Mouse (Mus musculus): Measurements from ENCODE around the gene Ccdc82. TPM values are rescaled to one million over a fixed set of nuclear protein-coding genes. Genes with fewer than 3 reads are reported as not detected.

The Ccdc82 gene
- polyA plus RNA-seq, 1 experiment, result 1.7 TPM

DNA sequence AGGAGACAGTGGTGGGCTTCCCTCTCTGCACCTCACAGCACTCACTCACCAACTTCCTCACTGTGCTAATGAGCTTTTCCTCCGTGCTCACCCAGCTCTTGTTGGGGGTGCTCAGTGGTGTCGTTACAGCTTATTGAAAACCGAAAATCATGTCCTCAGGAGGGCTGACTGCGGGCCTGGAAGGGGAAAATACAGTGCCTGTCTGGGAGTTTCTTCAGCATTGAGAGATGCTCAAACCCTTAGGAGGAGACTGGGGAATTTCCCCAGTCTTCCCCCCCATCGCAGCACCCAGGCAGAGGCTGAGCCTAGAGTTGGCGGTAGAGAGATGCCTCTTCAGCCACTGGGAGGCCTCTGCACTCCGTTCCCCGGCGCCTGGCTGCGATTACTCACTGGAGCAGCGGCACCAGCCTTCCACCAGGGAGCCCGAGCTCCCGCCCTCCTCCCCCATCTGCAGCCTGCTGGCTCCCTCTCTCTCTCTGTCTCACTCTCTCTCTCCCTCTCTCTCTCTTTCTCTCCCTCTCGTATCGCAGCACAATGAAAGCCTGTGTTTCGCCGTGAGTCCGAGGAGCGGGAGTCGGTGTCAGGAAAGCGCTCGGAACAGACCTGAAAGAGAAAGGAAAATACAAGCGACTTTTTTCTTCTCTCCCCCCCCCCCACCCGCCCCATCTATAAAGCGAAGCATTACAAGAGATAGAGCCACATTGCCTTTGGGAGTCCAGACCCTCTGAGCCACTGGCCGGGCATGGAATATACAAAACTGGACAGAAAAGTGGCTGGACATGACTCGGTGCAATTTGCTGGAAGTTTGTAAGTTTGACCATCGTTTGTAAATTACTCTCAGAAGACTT lies 49.7 kb downstream of the Ccdc82 start:
- no peak for TF ChIP-seq GATA1 (IDR thresholded peaks at IDR 0.05; ENCODE audit: low read length)

DNA sequence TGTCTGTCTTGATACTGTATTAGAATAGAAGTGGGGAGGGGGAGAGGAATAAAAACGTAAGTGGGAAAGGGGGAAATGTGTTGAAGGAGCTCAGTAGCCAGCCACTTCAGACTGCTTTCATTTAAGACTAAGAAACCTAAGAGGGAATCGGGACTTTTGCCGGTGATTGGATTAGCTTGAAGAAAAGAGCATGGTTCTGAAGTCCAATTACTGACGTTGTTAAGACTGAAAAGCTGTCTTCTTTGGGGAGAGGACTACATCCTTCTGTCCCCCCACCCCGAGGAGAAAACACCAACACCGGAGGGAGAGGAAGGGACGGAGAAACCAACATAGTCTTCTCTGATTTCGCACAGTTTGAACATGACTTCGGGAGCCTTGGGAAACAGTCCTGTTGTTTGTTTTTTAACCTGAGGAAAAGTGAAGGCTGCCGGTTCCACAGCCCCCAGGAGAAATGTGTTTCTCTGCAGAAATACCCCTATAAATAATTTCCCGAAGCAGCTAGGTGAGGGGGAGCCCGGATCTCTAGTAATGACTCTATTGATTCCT lies 50.4 kb downstream of the Ccdc82 start:
- no peak for TF ChIP-seq GATA1 (IDR thresholded peaks at IDR 0.05; ENCODE audit: low read length)

GRCm38 (mm10) chr9:13297668-13298512 lies 51.1 kb downstream of the Ccdc82 start, which contains the start of gene Maml2:
Gene Maml2, plus strand, starts transcription at chr9:13297957.
- no peak for TF ChIP-seq GATA1 (IDR thresholded peaks at IDR 0.05; ENCODE audit: low read length)

GRCm38 (mm10) chr9:13298513-13298878 lies 51.7 kb downstream of the Ccdc82 start:
- TF ChIP-seq GATA1 (IDR thresholded peaks at IDR 0.05; ENCODE audit: low read length), result no peak

- no peak for TF ChIP-seq GATA1 (IDR thresholded peaks at IDR 0.05; ENCODE audit: low read length)
Observed at GRCm38 (mm10) chr9:13299190-13299589, 52.4 kb downstream of the Ccdc82 start.

DNA sequence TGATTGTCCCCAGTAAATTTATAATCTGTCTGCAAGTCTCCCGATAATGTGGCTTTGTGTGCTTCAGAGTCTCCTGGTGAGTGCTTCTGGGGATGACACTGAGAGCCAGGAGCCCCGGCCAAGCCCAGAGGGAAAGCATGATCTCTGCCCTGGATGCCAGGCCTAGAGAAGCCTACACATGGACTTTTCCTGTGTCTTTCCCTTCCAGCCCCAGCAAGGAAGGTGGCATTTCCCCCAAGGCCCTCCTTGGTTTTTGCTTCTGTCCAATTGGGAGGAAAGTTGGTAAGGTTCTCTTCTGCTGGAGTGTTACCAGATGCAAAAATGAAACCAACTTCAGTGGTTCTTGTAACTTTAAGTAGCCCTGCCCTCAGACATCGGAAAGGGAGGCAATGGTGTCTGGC lies 53.3 kb downstream of the Ccdc82 start:
- no peak for TF ChIP-seq GATA1 (IDR thresholded peaks at IDR 0.05; ENCODE audit: low read length)

DNA sequence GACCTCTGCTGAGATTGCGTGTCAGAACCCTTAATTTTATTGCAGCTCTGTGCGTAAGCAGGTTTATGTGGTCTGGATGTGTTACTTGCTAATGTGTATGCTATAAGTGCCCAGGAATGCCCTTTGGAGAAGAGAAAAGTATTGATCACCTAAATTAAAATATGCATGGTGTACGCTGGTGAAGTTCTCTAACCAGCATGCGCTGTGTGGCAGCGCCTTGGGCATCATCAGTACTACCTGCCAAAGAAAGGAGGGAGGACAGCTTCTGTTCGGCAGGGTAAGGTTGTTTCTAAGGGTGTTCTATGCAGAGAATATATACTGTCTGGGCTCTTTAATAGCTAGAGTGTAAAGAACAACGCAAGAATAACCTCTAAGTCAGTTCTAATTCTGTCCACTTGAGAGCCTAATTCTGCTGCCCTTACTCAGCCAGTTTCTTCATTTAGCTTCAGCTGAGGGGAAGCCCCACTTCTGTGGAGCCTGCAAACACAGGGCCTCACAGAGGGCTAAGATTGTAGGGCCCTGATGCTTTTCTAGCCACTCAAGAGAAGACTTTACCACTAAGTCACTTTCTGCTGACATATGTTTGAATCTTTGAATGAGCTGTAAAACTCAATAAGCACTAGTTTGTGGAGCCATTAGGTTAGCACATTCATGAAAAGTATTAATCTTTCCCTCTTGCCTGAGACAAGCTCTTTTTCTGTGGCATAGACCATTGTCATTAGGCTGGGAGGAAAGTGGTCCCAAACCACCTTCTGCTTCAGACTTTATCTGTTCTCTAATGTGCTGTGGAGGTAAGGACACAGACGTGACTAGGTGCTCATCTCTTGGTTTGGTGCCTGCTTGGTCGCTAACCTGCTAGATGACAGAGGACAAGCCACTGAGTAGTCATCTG lies 54.4 kb downstream of the Ccdc82 start:
- no peak for TF ChIP-seq GATA1 (IDR thresholded peaks at IDR 0.05; ENCODE audit: low read length)

DNA sequence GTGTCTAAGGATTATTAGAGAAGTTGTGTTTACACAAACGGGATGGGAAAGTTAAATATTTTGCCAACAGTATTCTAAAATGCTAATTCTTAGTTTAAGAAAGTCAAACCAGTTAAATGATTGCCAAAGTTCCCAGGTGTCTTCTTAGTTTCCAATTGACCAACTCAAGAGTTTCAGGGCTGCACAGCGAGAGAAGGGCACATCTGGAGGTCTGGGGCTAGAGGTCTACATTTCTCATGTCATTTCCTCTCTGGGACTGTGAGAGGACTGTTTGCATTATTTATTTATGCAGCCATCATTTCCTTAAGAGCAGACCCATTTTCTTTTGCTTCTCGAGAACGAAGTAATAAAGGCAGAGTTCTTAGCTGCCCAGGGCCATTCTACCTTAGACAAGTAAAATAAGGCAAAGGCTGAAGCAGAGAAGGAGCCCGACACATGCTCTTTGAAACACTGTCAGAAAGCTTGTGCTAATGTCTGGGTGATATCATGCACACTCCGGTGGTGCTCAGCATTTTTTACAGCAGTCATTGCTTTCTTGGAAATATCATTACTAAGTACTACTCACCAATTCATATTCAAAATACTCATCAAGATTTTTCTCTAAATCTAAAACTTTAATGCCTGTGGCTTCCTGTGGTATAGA lies 55.5 kb downstream of the Ccdc82 start:
- TF ChIP-seq GATA1 (IDR thresholded peaks at IDR 0.05; ENCODE audit: low read length), result no peak

DNA sequence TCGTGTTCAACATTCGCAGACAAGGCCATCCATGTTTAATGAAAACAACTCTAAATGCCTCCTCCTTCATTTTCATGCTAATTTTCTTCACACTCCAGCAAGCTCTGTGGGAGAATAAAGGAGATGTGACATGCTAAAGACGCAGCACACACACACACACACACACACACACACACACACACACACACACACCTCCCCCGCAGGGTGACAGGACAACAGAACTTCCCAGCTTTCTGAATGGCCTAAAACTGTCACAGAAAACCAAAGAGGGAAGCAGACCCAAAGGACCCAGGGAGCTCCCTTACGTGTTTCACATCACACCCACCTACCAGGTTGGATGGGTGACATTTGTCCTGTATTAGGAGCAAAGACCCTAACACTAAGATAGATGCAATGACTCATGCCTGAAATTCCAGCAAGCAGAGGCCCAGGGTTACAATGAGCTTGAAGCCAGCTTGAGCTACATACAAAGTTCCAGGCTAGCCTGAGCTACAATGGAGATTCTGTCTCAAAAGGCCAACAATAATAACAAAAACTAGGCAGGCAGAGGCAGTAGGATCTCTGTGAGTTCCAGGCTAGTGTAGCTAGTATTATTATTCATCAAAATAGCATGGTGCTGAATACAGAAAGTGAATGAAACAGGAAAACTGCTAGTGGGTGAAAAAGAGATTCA lies 56.5 kb downstream of the Ccdc82 start:
- TF ChIP-seq GATA1 (IDR thresholded peaks at IDR 0.05; ENCODE audit: low read length), result no peak

- no peak for TF ChIP-seq GATA1 (IDR thresholded peaks at IDR 0.05; ENCODE audit: low read length)
Observed at GRCm38 (mm10) chr9:13303976-13304375, 57.2 kb downstream of the Ccdc82 start.

GRCm38 (mm10) chr9:13306471-13306870 lies 59.7 kb downstream of the Ccdc82 start:
- no peak for TF ChIP-seq GATA1 (IDR thresholded peaks at IDR 0.05; ENCODE audit: low read length)

- TF ChIP-seq GATA1 (IDR thresholded peaks at IDR 0.05; ENCODE audit: low read length), result no peak
Observed at GRCm38 (mm10) chr9:13307226-13307625, 60.5 kb downstream of the Ccdc82 start.

DNA sequence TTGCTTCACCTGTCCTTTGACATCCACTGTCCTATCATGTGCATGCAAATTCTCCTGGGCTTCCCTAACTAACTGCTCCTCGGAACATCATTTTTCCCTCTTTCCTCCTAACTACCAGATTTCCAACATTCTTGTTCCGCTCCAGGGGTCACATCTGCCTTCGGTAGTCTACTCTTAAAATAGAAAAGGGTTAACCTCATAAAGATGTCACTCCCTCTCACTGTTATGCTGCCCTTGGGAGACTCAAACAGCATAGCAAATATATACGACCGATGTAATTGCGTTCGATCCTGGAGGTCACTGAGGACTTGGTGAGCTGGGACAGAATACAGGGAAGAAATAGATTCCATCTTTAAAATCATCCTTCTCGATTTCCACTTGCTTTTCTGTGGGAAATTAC lies 62.0 kb downstream of the Ccdc82 start:
- no peak for TF ChIP-seq GATA1 (IDR thresholded peaks at IDR 0.05; ENCODE audit: low read length)

GRCm38 (mm10) chr9:13309807-13310206 lies 63.1 kb downstream of the Ccdc82 start:
- TF ChIP-seq GATA1 (IDR thresholded peaks at IDR 0.05; ENCODE audit: low read length), result no peak
